Mouse (Mus musculus): ENCODE results near the gene Ltbp3.

- TF ChIP-seq CTCF (IDR thresholded peaks at IDR 0.05): no peak
- no peak for TF ChIP-seq EP300 (IDR thresholded peaks at IDR 0.05)
Observed at GRCm38 (mm10) chr19:5756321-5756985, 15.7 kb downstream of the Ltbp3 start.

Measured in lung, postnatal 0 days (tissue).